Mouse (Mus musculus): ENCODE results near the gene Pitpnb. TPM values are rescaled to one million over a fixed set of nuclear protein-coding genes. Genes with fewer than 3 reads are reported as not detected.

Gene Pitpnb
- polyA plus RNA-seq, 1 experiment from 2014 or later, result 104 TPM

GRCm38 (mm10) chr5:111418202-111419120 lies 87.9 kb downstream of the Pitpnb start:
- H3K36me3 ChIP-seq (ENCODE audit: control insufficient read depth, insufficient read depth, low read length), result peaks cover 41% of the 10 kb centered on the region
- peak overlapping the region; percentile 99 for H3K4me2 ChIP-seq (ENCODE audit: low read length)
- no peaks in the 10 kb centered on the region for H3K9me3 ChIP-seq (ENCODE audit: control insufficient read depth, low read length)
- peak overlapping the region; percentile 99 for H3K9ac ChIP-seq (replicated peaks; ENCODE audit: low read length)
- H3K27ac ChIP-seq (replicated peaks; ENCODE audit: low read depth, low read length), result peak overlapping the region; percentile 98
- DNase-seq, result peak; percentile 72
- H3K4me1 ChIP-seq (ENCODE audit: control insufficient read depth, insufficient read depth, low read length), result peaks cover 36% of the 10 kb centered on the region
- no peak for ATAC-seq (ENCODE audit: low FRiP score, low TSS enrichment)
- H3K4me3 ChIP-seq (replicated peaks; ENCODE audit: low read depth, low read length), result peak overlapping the region; percentile 98
- under 1% methylated on average over 63 of the region's 63 CpGs for WGBS
- no peaks in the 10 kb centered on the region for H3K27me3 ChIP-seq (ENCODE audit: control insufficient read depth, insufficient read depth, low read length)

- peaks cover 34% of the 10 kb centered on the region for H3K4me1 ChIP-seq (ENCODE audit: control insufficient read depth, insufficient read depth, low read length)
- H3K9ac ChIP-seq (replicated peaks; ENCODE audit: low read length), result peak overlapping the region; percentile 99
- H3K36me3 ChIP-seq (ENCODE audit: control insufficient read depth, insufficient read depth, low read length), result peaks cover 46% of the 10 kb centered on the region
- no peaks in the 10 kb centered on the region for H3K27me3 ChIP-seq (ENCODE audit: control insufficient read depth, insufficient read depth, low read length)
- peak overlapping the region; percentile 98 for H3K4me3 ChIP-seq (replicated peaks; ENCODE audit: low read depth, low read length)
- peak; percentile 73 for DNase-seq
- no peak for ATAC-seq (ENCODE audit: low FRiP score, low TSS enrichment)
- H3K9me3 ChIP-seq (ENCODE audit: control insufficient read depth, low read length), result no peaks in the 10 kb centered on the region
- peak overlapping the region; percentile 99 for H3K4me2 ChIP-seq (ENCODE audit: low read length)
- H3K27ac ChIP-seq (replicated peaks; ENCODE audit: low read depth, low read length), result peak overlapping the region; percentile 98
- WGBS, result under 1% methylated on average over 41 of the region's 42 CpGs
These were observed 88.7 kb downstream of the Pitpnb start for GRCm38 (mm10) chr5:111419121-111419881.

DNA sequence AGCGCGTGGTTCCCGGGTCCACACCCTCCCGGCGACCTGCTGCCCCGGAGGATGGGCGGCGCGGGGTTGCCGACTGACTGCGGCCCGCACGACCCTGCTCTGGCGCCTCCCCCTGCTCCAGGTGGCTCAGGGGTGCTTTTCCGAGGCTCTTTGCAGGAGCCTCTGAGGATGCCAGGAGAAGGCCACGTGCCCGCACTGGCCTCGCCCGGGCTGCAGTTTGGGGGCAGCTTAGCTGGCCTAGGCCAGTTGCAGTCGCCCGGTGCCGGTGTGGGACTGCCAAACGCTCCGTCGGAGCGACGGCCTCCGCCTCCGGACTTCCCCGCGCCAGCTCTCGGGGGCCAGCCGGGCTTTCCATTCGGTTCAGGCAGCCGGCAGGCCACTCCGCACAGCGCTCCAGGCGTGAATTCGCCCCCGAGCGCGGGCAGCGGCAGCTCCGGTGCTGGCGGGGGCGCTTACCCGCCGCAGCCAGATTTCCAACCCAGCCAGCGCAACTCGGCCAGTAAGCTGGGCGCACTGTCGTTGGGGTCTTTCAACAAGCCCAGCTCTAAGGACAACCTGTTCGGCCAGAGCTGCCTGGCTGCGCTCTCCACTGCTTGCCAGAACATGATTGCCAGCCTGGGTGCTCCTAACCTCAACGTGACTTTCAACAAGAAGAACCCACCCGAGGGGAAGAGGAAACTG lies 89.6 kb downstream of the Pitpnb start:
- ATAC-seq (ENCODE audit: low FRiP score, low TSS enrichment), result no peak
- under 1% methylated on average over 56 of the region's 56 CpGs for WGBS
- Histone ChIP-seq H3K27me3 (ENCODE audit: control insufficient read depth, insufficient read depth, low read length) (no peaks in the 10 kb centered on the region), H3K9ac (replicated peaks; ENCODE audit: low read length) (peak overlapping the region; percentile 99), H3K27ac (replicated peaks; ENCODE audit: low read depth, low read length) (peak overlapping the region; percentile 98), H3K4me3 (replicated peaks; ENCODE audit: low read depth, low read length) (peak overlapping the region; percentile 98), H3K4me2 (ENCODE audit: low read length) (peak overlapping the region; percentile 99), H3K36me3 (ENCODE audit: control insufficient read depth, insufficient read depth, low read length) (peaks cover 50% of the 10 kb centered on the region), H3K9me3 (ENCODE audit: control insufficient read depth, low read length) (no peaks in the 10 kb centered on the region), H3K4me1 (ENCODE audit: control insufficient read depth, insufficient read depth, low read length) (peaks cover 33% of the 10 kb centered on the region)
- DNase-seq, result peak; percentile 64

DNA sequence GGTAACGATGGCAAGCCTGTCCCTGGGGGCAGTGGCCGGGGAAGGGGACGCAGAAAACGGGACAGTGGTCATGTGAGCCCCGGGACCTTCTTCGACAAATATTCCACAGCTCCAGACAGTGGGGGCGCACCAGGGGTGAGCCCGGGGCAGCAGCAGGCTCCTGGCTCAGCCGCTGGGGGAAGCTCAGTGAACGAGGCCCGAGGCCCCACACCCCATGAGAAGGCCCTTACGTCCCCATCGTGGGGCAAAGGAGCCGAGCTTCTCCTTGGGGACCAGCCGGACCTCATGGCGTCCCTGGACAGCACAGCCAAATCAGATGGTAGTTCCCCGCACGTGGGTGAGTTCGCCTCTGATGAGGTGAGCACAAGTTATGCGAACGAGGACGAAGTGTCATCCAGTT lies 90.3 kb downstream of the Pitpnb start:
- Histone ChIP-seq H3K27ac (replicated peaks; ENCODE audit: low read depth, low read length) (peak overlapping the region; percentile 98), H3K27me3 (ENCODE audit: control insufficient read depth, insufficient read depth, low read length) (no peaks in the 10 kb centered on the region), H3K4me1 (ENCODE audit: control insufficient read depth, insufficient read depth, low read length) (peaks cover 36% of the 10 kb centered on the region), H3K36me3 (ENCODE audit: control insufficient read depth, insufficient read depth, low read length) (peaks cover 53% of the 10 kb centered on the region), H3K4me2 (ENCODE audit: low read length) (peak overlapping the region; percentile 99), H3K9ac (replicated peaks; ENCODE audit: low read length) (peak overlapping the region; percentile 99), H3K9me3 (ENCODE audit: control insufficient read depth, low read length) (no peaks in the 10 kb centered on the region), H3K4me3 (replicated peaks; ENCODE audit: low read depth, low read length) (peak overlapping the region; percentile 98)
- DNase-seq (peak; percentile 59), ATAC-seq (ENCODE audit: low FRiP score, low TSS enrichment) (no peak)
- 7% methylated on average over 22 of the region's 22 CpGs for WGBS

- Histone ChIP-seq H3K27me3 (ENCODE audit: control insufficient read depth, insufficient read depth, low read length) (no peaks in the 10 kb centered on the region), H3K4me2 (ENCODE audit: low read length) (peak overlapping the region; percentile 99), H3K27ac (replicated peaks; ENCODE audit: low read depth, low read length) (peak overlapping the region; percentile 98), H3K36me3 (ENCODE audit: control insufficient read depth, insufficient read depth, low read length) (peaks cover 58% of the 10 kb centered on the region), H3K4me1 (ENCODE audit: control insufficient read depth, insufficient read depth, low read length) (peaks cover 41% of the 10 kb centered on the region), H3K9ac (replicated peaks; ENCODE audit: low read length) (peak overlapping the region; percentile 99), H3K4me3 (replicated peaks; ENCODE audit: low read depth, low read length) (peak overlapping the region; percentile 98), H3K9me3 (ENCODE audit: control insufficient read depth, low read length) (no peaks in the 10 kb centered on the region)
- DNase-seq (peak; percentile 50), ATAC-seq (ENCODE audit: low FRiP score, low TSS enrichment) (no peak)
- WGBS, result 11% methylated on average over 15 of the region's 15 CpGs
These were observed 90.9 kb downstream of the Pitpnb start for GRCm38 (mm10) chr5:111421424-111421823.

- DNase-seq, result peak; percentile 64
- peaks cover 65% of the 10 kb centered on the region for H3K36me3 ChIP-seq (ENCODE audit: control insufficient read depth, insufficient read depth, low read length)
- 9% methylated on average over 8 of the region's 8 CpGs for WGBS
- peak overlapping the region; percentile 98 for H3K27ac ChIP-seq (replicated peaks; ENCODE audit: low read depth, low read length)
- peak overlapping the region; percentile 99 for H3K4me2 ChIP-seq (ENCODE audit: low read length)
- no peaks in the 10 kb centered on the region for H3K9me3 ChIP-seq (ENCODE audit: control insufficient read depth, low read length)
- peak overlapping the region; percentile 98 for H3K4me3 ChIP-seq (replicated peaks; ENCODE audit: low read depth, low read length)
- H3K9ac ChIP-seq (replicated peaks; ENCODE audit: low read length), result peak overlapping the region; percentile 99
- ATAC-seq (ENCODE audit: low FRiP score, low TSS enrichment), result no peak
- no peaks in the 10 kb centered on the region for H3K27me3 ChIP-seq (ENCODE audit: control insufficient read depth, insufficient read depth, low read length)
- H3K4me1 ChIP-seq (ENCODE audit: control insufficient read depth, insufficient read depth, low read length), result peaks cover 49% of the 10 kb centered on the region
These were observed 91.7 kb downstream of the Pitpnb start for GRCm38 (mm10) chr5:111422058-111422800.

GRCm38 (mm10) chr5:111423011-111423410 lies 92.4 kb downstream of the Pitpnb start:
- WGBS, result 7% methylated on average over 10 of the region's 10 CpGs
- H3K36me3 ChIP-seq (ENCODE audit: control insufficient read depth, insufficient read depth, low read length), result peaks cover 68% of the 10 kb centered on the region
- peak; percentile 80 for DNase-seq
- no peaks in the 10 kb centered on the region for H3K27me3 ChIP-seq (ENCODE audit: control insufficient read depth, insufficient read depth, low read length)
- H3K4me2 ChIP-seq (ENCODE audit: low read length), result peak overlapping the region; percentile 99
- peak overlapping the region; percentile 99 for H3K9ac ChIP-seq (replicated peaks; ENCODE audit: low read length)
- peaks cover 57% of the 10 kb centered on the region for H3K4me1 ChIP-seq (ENCODE audit: control insufficient read depth, insufficient read depth, low read length)
- no peaks in the 10 kb centered on the region for H3K9me3 ChIP-seq (ENCODE audit: control insufficient read depth, low read length)
- H3K27ac ChIP-seq (replicated peaks; ENCODE audit: low read depth, low read length), result peak overlapping the region; percentile 98
- peak overlapping the region; percentile 98 for H3K4me3 ChIP-seq (replicated peaks; ENCODE audit: low read depth, low read length)
- ATAC-seq (ENCODE audit: low FRiP score, low TSS enrichment), result no peak

GRCm38 (mm10) chr5:111423616-111424015 lies 93.1 kb downstream of the Pitpnb start:
- H3K9me3 ChIP-seq (ENCODE audit: control insufficient read depth, low read length), result no peaks in the 10 kb centered on the region
- WGBS, result 16% methylated on average over 4 of the region's 4 CpGs
- H3K4me2 ChIP-seq (ENCODE audit: low read length), result peak overlapping the region; percentile 99
- DNase-seq, result peak; percentile 53
- H3K27ac ChIP-seq (replicated peaks; ENCODE audit: low read depth, low read length), result peak overlapping the region; percentile 98
- H3K36me3 ChIP-seq (ENCODE audit: control insufficient read depth, insufficient read depth, low read length), result peaks cover 66% of the 10 kb centered on the region
- H3K9ac ChIP-seq (replicated peaks; ENCODE audit: low read length), result peak overlapping the region; percentile 99
- peak overlapping the region; percentile 98 for H3K4me3 ChIP-seq (replicated peaks; ENCODE audit: low read depth, low read length)
- H3K4me1 ChIP-seq (ENCODE audit: control insufficient read depth, insufficient read depth, low read length), result peaks cover 63% of the 10 kb centered on the region
- H3K27me3 ChIP-seq (ENCODE audit: control insufficient read depth, insufficient read depth, low read length), result no peaks in the 10 kb centered on the region
- ATAC-seq (ENCODE audit: low FRiP score, low TSS enrichment), result no peak
